10 mouse cellular contexts compared by ENCODE assay signal in the genomic region with DNA sequence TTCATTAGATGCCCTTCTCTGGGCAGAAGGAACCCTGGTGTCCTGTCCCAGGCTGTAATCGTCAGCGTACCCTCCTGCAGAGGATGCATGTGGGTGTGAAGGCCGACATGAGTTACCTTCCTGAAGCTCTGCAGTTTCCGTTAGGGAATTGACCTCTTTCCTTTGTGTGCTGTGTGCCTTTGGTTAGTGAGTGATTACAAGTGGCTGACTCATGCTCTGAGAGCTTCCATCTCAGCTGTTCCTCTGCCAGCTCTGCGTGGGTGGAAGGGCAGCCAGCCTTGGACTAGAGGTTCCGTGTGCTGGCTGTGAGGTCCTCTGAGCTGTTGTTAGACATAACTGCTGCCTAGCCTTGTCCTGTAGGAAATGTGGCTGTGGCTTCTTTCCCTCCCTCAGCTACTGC.
DNase-seq lines count a peak whose midpoint lies in the region; ATAC-seq and TF ChIP-seq lines count a peak whose summit lies in the region.
"Had no signal": no experiment of that assay in that cellular context is flagged by ENCODE, and none has a peak within 500 bp of the region (broad histone marks: within the 10 kb centered on the region; RNA-seq: fewer than 3 reads in every experiment).

No protein-coding gene starts in this region.

- peaks cover 94% of the 10 kb centered on the region for H3K79me2 ChIP-seq in C2C12 (ENCODE audit: control insufficient read depth, insufficient read depth)

- intact Hi-C loops in left cerebral cortex, postnatal 36 days (cut with DNase I), result loop anchor here (5.0 kb wide), 1 partner anchor 34 kb away; no protein-coding TSS in a partner anchor

- H3K4me2 ChIP-seq in forebrain, embryonic 12.5 days, result no peak overlapping the region
- peak overlapping the region; percentile 26; the same call in 1 of the 2 replicates for H3K4me2 ChIP-seq in heart, embryonic 13.5 days
- H3K4me2 ChIP-seq in neural tube, embryonic 15.5 days, result no peak overlapping the region
- H3K4me2 ChIP-seq: embryonic facial prominence, embryonic 12.5 days; neural tube, embryonic 12.5 days had no signal

- peaks cover 7% of the 10 kb centered on the region for H3K4me1 ChIP-seq in forebrain, embryonic 10.5 days
- peaks cover 4% of the 10 kb centered on the region for H3K4me1 ChIP-seq in forebrain, embryonic 12.5 days
- H3K4me1 ChIP-seq in heart, embryonic 13.5 days, result peaks cover 87% of the 10 kb centered on the region
- H3K4me1 ChIP-seq in neural tube, embryonic 15.5 days, result peaks cover 18% of the 10 kb centered on the region
- H3K4me1 ChIP-seq in midbrain, embryonic 10.5 days, result peaks cover 10% of the 10 kb centered on the region
- H3K4me1 ChIP-seq: embryonic facial prominence, embryonic 12.5 days had no signal

- H3K9me3 ChIP-seq in forebrain, embryonic 10.5 days, result no peaks in the 10 kb centered on the region
- H3K9me3 ChIP-seq in forebrain, embryonic 12.5 days, result no peaks in the 10 kb centered on the region
- no peaks in the 10 kb centered on the region for H3K9me3 ChIP-seq in heart, embryonic 13.5 days
- no peaks in the 10 kb centered on the region for H3K9me3 ChIP-seq in neural tube, embryonic 15.5 days (replicated peaks)
- H3K9me3 ChIP-seq in midbrain, embryonic 10.5 days (replicated peaks), result no peaks in the 10 kb centered on the region
- H3K9me3 ChIP-seq: embryonic facial prominence, embryonic 12.5 days; neural tube, embryonic 12.5 days had no signal

- TF ChIP-seq CTCF in C2C12 (IDR thresholded peaks at IDR 0.05; ENCODE audit: control insufficient read depth, insufficient read depth, insufficient read length), result no peak

- no peaks in the 10 kb centered on the region for H3K36me3 ChIP-seq in forebrain, embryonic 10.5 days (replicated peaks)
- H3K36me3 ChIP-seq in forebrain, embryonic 12.5 days (replicated peaks), result no peaks in the 10 kb centered on the region
- no peaks in the 10 kb centered on the region for H3K36me3 ChIP-seq in C2C12 (ENCODE audit: control insufficient read depth, insufficient read depth)
- H3K36me3 ChIP-seq in heart, embryonic 13.5 days, result peaks cover 6% of the 10 kb centered on the region
- H3K36me3 ChIP-seq in neural tube, embryonic 15.5 days, result no peaks in the 10 kb centered on the region
- no peaks in the 10 kb centered on the region for H3K36me3 ChIP-seq in midbrain, embryonic 10.5 days
- H3K36me3 ChIP-seq: embryonic facial prominence, embryonic 12.5 days; neural tube, embryonic 12.5 days had no signal

- DNase-seq in forebrain, embryonic 10.5 days (ENCODE audit: extremely low spot score, low spot score), result no peak
- DNase-seq in cerebellum, postnatal 25 days, result peak; percentile 72 to 82
- DNase-seq in left cerebral cortex, postnatal 36 days (ENCODE audit: low spot score in 2 of 2), result peak; percentile 38 to 44
- no peak for DNase-seq in midbrain, embryonic 10.5 days (ENCODE audit: low spot score)

- WGBS in forebrain, embryonic 10.5 days, result 80% methylated on average over 6 of the region's 6 CpGs
- 73% methylated on average over 6 of the region's 6 CpGs for WGBS in forebrain, embryonic 12.5 days
- WGBS in heart, embryonic 13.5 days, result 16% methylated on average over 6 of the region's 6 CpGs
- 40% methylated on average over 6 of the region's 6 CpGs for WGBS in neural tube, embryonic 15.5 days
- WGBS in midbrain, embryonic 10.5 days, result 82% methylated on average over 6 of the region's 6 CpGs

- no peak for ATAC-seq in forebrain, embryonic 12.5 days (ENCODE audit: low FRiP score)
- no peak; the same call in 1 of the 2 replicates for ATAC-seq in heart, embryonic 13.5 days (ENCODE audit: extremely low read depth, insufficient number of reproducible peaks, low FRiP score, low TSS enrichment)
- peak; percentile 62; the same call in 1 of the 2 replicates for ATAC-seq in neural tube, embryonic 15.5 days (ENCODE audit: low FRiP score)

- H3K9ac ChIP-seq in forebrain, embryonic 12.5 days, result no peak overlapping the region
- peak overlapping the region; percentile 48; the same call in 1 of the 2 replicates for H3K9ac ChIP-seq in heart, embryonic 13.5 days
- H3K9ac ChIP-seq in neural tube, embryonic 15.5 days (replicated peaks), result no peak overlapping the region
- H3K9ac ChIP-seq: embryonic facial prominence, embryonic 12.5 days; neural tube, embryonic 12.5 days had no signal

- peak overlapping the region; percentile 58 for H3K27ac ChIP-seq in forebrain, embryonic 10.5 days
- H3K27ac ChIP-seq in forebrain, embryonic 12.5 days, result no peak overlapping the region
- peak overlapping the region; percentile 78 for H3K27ac ChIP-seq in heart, embryonic 13.5 days (replicated peaks)
- H3K27ac ChIP-seq in neural tube, embryonic 15.5 days (replicated peaks), result no peak overlapping the region
- no peak overlapping the region for H3K27ac ChIP-seq in midbrain, embryonic 10.5 days (replicated peaks)
- H3K27ac ChIP-seq: embryonic facial prominence, embryonic 12.5 days; neural tube, embryonic 12.5 days had no signal

- no peak overlapping the region for H3K4me3 ChIP-seq in forebrain, embryonic 10.5 days
- no peak overlapping the region for H3K4me3 ChIP-seq in forebrain, embryonic 12.5 days (replicated peaks)
- no peak overlapping the region for H3K4me3 ChIP-seq in C2C12 (ENCODE audit: insufficient read depth, poor library complexity, severe bottlenecking)
- H3K4me3 ChIP-seq in heart, embryonic 13.5 days, result no peak overlapping the region
- no peak overlapping the region for H3K4me3 ChIP-seq in neural tube, embryonic 15.5 days (replicated peaks)
- H3K4me3 ChIP-seq in midbrain, embryonic 10.5 days, result no peak overlapping the region
- H3K4me3 ChIP-seq: embryonic facial prominence, embryonic 12.5 days; neural tube, embryonic 12.5 days had no signal

- H3K27me3 ChIP-seq in forebrain, embryonic 10.5 days (ENCODE audit: poor library complexity, severe bottlenecking), result no peaks in the 10 kb centered on the region
- H3K27me3 ChIP-seq in forebrain, embryonic 12.5 days, result no peaks in the 10 kb centered on the region
- H3K27me3 ChIP-seq in C2C12 (ENCODE audit: control insufficient read depth, insufficient read depth, insufficient read length), result no peaks in the 10 kb centered on the region
- no peaks in the 10 kb centered on the region for H3K27me3 ChIP-seq in heart, embryonic 13.5 days (replicated peaks)
- no peaks in the 10 kb centered on the region for H3K27me3 ChIP-seq in neural tube, embryonic 15.5 days (replicated peaks)
- H3K27me3 ChIP-seq in midbrain, embryonic 10.5 days (ENCODE audit: low read depth, poor library complexity, severe bottlenecking), result no peaks in the 10 kb centered on the region
- H3K27me3 ChIP-seq: embryonic facial prominence, embryonic 12.5 days; neural tube, embryonic 12.5 days had no signal

- H3K79me3 ChIP-seq in C2C12 (ENCODE audit: low read depth), result peaks cover 52% of the 10 kb centered on the region

- H3ac ChIP-seq in C2C12 (ENCODE audit: control insufficient read depth, insufficient read length, low read depth), result peak overlapping the region; percentile 8

TF ChIP-seq in C2C12, 6 proteins besides CTCF, POLR2A, EP300 and RAD21:
- TF ChIP-seq MYOD1 (IDR thresholded peaks at IDR 0.05; ENCODE audit: control insufficient read depth, insufficient read length, low read depth) (peak; percentile 96), MYOG (IDR thresholded peaks at IDR 0.05; ENCODE audit: control insufficient read depth, extremely low read depth, insufficient read length) (no peak), FOSL1 (IDR thresholded peaks at IDR 0.05; ENCODE audit: insufficient read depth, low read length, poor library complexity, severe bottlenecking) (peak; percentile 67), CEBPB (IDR thresholded peaks at IDR 0.05; ENCODE audit: low read depth) (no peak), USF1 (IDR thresholded peaks at IDR 0.05; ENCODE audit: low read depth) (no peak), MAX (IDR thresholded peaks at IDR 0.05) (peak; percentile 34)

Comparison
In these comparisons a context has a peak if more than half of its experiments do, and no peak if none do; other contexts are left out.
1. H3K27ac ChIP-seq: peak in forebrain, embryonic 10.5 days (single experiment) and heart, embryonic 13.5 days (single experiment); none in forebrain, embryonic 12.5 days (single experiment), neural tube, embryonic 15.5 days (single experiment) and midbrain, embryonic 10.5 days (single experiment).
2. DNase-seq: peak in cerebellum, postnatal 25 days (2 of 2) and left cerebral cortex, postnatal 36 days (2 of 2); none in forebrain, embryonic 10.5 days (single experiment) and midbrain, embryonic 10.5 days (single experiment).